Mouse (Mus musculus): ENCODE data around the gene Mixl1.

DNA sequence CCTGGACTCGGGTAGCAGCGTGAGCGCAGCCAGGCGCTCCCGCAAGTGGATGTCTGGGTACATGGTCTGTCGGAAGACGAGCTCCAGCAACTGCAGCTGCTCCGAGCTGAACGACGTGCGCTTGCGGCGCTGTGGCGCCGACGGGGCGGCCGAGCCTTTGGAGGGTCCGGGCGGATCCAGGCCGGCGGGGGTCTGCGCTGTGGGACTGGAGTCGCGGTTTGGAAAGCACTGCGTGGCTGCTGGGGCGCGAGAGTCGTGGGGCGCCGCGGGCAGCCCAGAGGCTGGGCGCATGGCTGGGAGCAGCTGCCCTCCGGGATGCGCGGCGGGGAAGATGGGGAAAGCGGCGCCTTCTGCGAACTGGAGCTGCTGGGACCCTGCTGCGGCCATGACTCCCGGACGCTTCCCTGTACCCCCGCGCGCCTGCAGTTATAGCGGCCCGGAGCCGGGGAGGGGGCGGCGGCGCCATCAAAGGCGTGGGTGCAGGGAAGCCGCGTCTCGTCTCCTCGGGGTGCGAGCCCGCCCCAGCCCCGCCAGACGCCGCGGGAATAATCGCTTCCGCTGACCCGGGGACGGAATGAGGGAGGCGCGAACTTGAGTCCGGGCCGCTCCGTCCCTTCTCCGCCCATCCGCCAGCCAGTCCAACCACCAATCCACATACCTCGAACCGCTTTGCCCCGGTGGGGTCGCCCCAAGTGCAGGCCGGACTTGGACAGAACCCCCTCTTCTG, at the start of gene Mixl1:
- no peak for TF ChIP-seq CTCF (conservative IDR thresholded peaks at IDR 0.05; ENCODE audit: insufficient read depth, insufficient read length, low read depth, low read length)
- TF ChIP-seq POLR2A (IDR thresholded peaks at IDR 0.05; ENCODE audit: low read depth, low read length), result no peak
